Mouse (Mus musculus): ENCODE results near the gene Nos2. TPM values are rescaled to one million over a fixed set of nuclear protein-coding genes. Genes with fewer than 3 reads are reported as not detected.
A peak's percentile ranks its signal among the peaks of the same experiment; 100 is the strongest.
"Not testable (repeated sequence)": the region's sequence is repeated elsewhere in the genome, so short reads cannot be mapped to it uniquely, and the experiment has no call there.

Gene Nos2
- polyA plus RNA-seq, 1 experiment from 2014 or later, result 0.89 TPM

DNA sequence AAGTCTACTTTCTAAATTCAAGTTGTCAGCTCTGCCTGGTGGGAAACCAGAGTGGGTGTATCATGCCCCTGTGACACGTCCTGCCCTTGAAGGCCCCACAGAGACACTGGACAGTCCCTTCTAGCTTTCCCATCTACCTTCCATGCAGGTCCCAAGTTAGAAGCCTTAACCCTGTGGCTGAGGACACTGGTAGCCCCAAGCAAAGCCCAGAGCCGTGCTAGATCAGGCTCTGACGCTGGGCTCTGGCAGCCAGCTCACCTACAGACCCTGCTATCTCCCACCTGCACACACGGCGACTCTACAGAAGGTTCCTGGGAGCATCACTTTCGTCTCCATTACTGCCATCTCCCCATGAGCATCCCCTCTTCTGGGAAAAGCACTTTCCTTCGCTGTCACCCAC lies 63.0 kb downstream of the Nos2 start:
- Histone ChIP-seq H3K4me3 (no peak overlapping the region), H3K27me3 (ENCODE audit: poor library complexity, severe bottlenecking) (no peaks in the 10 kb centered on the region), H3K9me3 (no peaks in the 10 kb centered on the region), H3K27ac (no peak overlapping the region), H3K4me1 (no peaks in the 10 kb centered on the region), H3K36me3 (replicated peaks) (no peaks in the 10 kb centered on the region)
- no peak for DNase-seq (ENCODE audit: extremely low spot score, low spot score)
- WGBS, result 85% methylated on average over 7 of the region's 7 CpGs

DNA sequence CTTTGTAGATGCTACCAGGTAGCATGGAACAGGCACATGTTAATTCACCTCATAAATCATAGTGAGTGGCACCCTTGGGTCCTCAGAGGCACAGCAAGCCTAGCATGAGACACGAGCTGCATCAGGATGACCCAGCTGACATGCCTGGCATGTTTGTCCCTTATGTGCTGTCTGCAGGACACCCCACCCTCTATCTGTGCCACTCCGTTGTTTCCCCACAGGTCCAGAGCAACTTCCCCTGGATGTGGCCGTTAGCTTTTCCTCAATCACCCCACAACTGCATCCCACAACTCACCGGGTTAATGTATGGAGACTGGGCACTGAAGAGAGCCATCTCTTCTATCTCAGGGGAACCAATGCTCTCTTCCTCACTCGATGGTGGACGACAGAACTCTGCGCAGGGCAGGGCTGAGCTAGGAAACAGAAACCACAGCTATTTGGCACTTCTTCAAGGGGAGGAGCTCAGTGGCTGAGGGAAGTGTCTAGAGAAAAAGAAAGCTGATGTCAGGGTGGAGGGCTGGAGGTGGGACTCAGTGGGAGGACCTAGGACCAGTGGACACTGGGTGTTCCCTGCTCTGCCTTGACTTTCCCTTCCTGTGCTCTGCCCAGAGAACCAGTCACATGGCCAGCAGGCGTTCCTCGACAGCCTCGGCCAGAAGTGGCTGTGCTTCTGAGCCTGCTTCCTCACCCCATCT lies 64.0 kb downstream of the Nos2 start, which contains the start of gene Lgals9:
Gene Lgals9 (minus strand): TSS at position 464 of the 695 bp plus-strand sequence.
- Histone ChIP-seq H3K4me3 (no peak within 1 kb of the TSS), H3K9me3 (no peaks in the 10 kb centered on the region), H3K27ac (no peak within 1 kb of the TSS), H3K4me1 (no peaks in the 10 kb centered on the region), H3K36me3 (replicated peaks) (no peaks in the 10 kb centered on the region), H3K27me3 (ENCODE audit: poor library complexity, severe bottlenecking) (no peaks in the 10 kb centered on the region)
- no peak for DNase-seq (ENCODE audit: extremely low spot score, low spot score)
- WGBS, result 80% methylated on average over 10 of the region's 10 CpGs

DNA sequence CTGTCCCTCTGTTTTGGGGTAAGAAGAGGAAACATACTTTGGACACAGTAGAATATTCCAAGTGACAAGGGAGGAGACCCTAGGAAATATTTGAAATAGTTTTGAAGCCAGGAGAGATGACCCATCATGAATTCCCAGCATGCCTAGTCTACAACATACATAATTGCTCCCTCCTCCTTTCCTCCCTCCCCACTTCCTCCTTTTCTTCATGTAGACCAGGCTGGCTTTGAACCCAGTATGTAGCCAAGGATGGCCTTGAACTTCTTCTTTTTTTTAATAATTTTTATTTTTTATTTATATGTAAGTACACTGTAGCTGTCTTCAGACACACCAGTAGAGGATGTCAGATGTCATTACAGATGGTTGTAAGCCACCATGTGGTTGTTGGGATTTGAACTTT lies 64.9 kb downstream of the Nos2 start:
- DNase-seq (ENCODE audit: extremely low spot score, low spot score), result no peak
- peaks cover 6% of the 10 kb centered on the region for H3K9me3 ChIP-seq
- no peaks in the 10 kb centered on the region for H3K36me3 ChIP-seq (replicated peaks)
- no peaks in the 10 kb centered on the region for H3K27me3 ChIP-seq (ENCODE audit: poor library complexity, severe bottlenecking)
- H3K27ac ChIP-seq, result no peak overlapping the region
- no peaks in the 10 kb centered on the region for H3K4me1 ChIP-seq
- H3K4me3 ChIP-seq, result no peak overlapping the region

DNA sequence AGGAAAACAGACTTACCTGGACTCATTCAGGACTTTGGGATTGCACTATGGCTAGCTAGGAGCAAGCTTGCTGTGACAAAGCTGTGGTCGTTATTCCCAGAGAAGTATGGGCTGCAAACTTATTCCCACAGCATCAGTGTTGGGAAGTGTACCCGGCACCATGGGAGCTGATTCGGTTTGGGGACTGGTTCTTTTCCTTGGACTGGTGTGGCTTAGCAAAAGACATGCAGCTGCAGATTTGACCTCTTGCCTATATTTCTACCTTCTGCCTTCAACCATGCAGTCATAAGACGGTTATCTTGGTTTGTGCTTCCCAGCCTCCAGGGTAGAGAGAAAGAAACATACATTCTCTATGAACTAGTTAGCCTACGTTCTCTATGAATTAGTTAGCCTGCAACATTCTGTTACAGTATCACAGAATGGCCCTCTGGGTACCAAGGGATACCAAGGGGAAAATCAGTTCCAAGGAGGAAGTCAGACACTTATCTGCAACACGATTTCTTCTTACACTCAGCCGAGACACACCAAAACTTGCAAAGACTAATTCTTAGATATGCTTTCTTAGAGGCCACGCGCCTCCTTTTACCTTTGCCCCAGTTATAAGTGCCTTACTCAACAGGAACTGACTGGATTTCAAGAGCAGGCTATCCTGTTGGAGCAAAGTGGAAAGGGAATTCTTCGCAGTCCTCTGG lies 65.9 kb downstream of the Nos2 start:
- Histone ChIP-seq H3K9me3 (peaks cover 6% of the 10 kb centered on the region), H3K4me1 (no peaks in the 10 kb centered on the region), H3K36me3 (replicated peaks) (no peaks in the 10 kb centered on the region), H3K27ac (no peak overlapping the region), H3K27me3 (ENCODE audit: poor library complexity, severe bottlenecking) (no peaks in the 10 kb centered on the region), H3K4me3 (no peak overlapping the region)
- WGBS, result 94% methylated on average over 10 of the region's 10 CpGs
- no peak for DNase-seq (ENCODE audit: extremely low spot score, low spot score)

DNA sequence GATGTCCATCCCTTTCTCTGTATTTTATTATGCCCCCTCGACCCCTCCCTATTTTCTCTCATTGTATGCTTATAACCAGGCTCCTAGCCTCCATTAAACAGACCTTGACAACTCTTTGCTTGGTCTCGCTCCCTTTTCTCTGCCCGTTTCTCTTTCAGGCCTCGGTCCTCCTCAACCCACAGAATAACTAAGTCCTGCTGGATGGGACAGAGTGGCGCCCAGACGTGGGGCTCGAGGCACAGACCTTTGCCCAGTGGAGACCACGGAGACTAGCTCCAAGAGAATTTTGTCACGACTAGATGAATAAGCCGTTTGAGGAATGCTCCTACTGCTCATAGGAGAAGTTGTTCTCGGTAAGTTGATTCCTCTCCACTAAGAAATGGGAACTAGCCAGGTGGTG lies 68.6 kb downstream of the Nos2 start:
- peaks cover 15% of the 10 kb centered on the region for H3K9me3 ChIP-seq
- H3K27ac ChIP-seq; H3K36me3 ChIP-seq (replicated peaks); H3K4me1 ChIP-seq; H3K27me3 ChIP-seq (ENCODE audit: poor library complexity, severe bottlenecking); H3K4me3 ChIP-seq; DNase-seq (ENCODE audit: extremely low spot score, low spot score): not testable (repeated sequence)
- WGBS, result 93% methylated on average over 11 of the region's 11 CpGs

DNA sequence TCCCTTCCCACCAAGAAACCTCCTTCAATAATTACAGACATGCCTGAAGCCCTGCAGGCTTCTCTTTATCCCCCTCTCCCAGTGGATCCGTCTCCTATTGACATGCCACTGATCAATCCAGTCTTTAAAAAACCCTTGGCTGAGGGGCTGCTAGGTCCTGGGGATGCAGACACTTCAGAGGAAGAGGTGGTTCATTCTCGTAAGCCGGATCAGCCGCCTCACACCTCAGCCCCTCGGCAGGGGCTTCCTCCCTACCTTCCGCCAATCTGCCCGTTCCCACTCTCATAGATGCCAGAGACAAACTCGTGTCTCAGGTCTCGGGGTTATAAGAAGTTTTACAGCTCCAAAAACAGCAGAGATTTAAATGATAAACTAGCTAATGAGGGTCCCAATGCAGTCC lies 69.5 kb downstream of the Nos2 start:
- no peak for DNase-seq (ENCODE audit: extremely low spot score, low spot score)
- 92% methylated on average over 9 of the region's 9 CpGs for WGBS
- H3K4me3 ChIP-seq, result no peak overlapping the region
- H3K4me1 ChIP-seq, result no peaks in the 10 kb centered on the region
- no peaks in the 10 kb centered on the region for H3K36me3 ChIP-seq (replicated peaks)
- peaks cover 20% of the 10 kb centered on the region for H3K9me3 ChIP-seq
- H3K27ac ChIP-seq, result no peak overlapping the region
- no peaks in the 10 kb centered on the region for H3K27me3 ChIP-seq (ENCODE audit: poor library complexity, severe bottlenecking)

DNA sequence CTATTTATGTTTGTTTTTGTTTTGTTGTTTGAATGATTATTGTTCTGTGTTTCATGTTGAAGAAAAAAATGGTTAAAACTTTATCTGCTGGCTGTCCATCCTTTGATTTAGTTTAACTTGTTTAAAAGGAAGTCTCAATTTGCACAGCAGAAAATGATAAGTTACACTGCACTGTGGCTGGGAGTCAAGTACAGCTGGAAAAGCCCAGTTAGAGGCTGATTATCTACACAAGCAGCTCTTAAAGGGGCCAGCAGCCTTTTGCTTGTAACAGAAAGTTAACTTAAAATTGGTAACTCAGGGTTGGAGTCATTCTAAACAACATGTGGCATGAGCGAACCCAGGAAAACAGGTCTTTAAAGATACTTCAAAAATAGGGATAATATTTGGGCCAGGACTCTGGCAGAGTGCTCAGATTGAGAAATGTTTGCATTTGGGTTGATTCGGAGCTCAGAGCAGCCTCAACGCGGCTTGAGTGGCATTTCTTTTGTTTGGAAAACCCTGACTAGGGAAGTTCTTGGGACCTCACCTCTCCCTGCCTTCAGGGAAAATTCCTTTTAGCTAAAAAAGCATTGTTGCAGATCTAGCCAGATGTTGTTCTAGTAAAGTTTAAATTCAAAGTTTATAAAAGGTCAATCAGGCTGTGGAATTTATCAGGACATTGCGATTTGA lies 70.4 kb downstream of the Nos2 start:
- H3K36me3 ChIP-seq (replicated peaks); H3K4me1 ChIP-seq; H3K27me3 ChIP-seq (ENCODE audit: poor library complexity, severe bottlenecking); DNase-seq (ENCODE audit: extremely low spot score, low spot score); H3K27ac ChIP-seq; H3K4me3 ChIP-seq: not testable (repeated sequence)
- peaks cover 27% of the 10 kb centered on the region for H3K9me3 ChIP-seq
- WGBS, result 79% methylated on average over 5 of the region's 5 CpGs

DNA sequence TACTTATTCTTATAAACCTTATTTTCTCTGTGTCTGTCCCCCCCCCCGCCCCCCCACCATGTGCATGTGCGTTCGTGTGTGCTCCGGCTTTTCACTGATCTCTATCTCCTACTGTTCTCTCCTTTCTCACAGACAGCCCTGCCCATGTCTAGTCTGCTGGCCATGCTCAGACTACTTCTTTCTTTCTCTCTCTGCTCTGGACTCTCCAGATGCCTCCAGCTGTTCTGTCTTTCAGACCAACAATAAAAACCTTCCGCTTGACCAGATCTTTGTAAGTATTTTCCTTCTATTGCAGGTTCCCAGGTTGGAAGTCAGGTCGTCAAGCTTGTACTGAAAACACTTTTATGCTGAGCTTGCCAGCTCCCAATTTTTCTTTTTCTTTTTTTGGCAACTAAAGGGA lies 78.5 kb downstream of the Nos2 start:
- Histone ChIP-seq H3K9me3 (peaks cover 29% of the 10 kb centered on the region), H3K4me3 (no peak overlapping the region), H3K27me3 (ENCODE audit: poor library complexity, severe bottlenecking) (no peaks in the 10 kb centered on the region), H3K27ac (no peak overlapping the region), H3K4me1 (peaks cover 18% of the 10 kb centered on the region), H3K36me3 (replicated peaks) (no peaks in the 10 kb centered on the region)
- DNase-seq (ENCODE audit: extremely low spot score, low spot score), result no peak
- WGBS, result 44% methylated on average over 6 of the region's 6 CpGs

DNA sequence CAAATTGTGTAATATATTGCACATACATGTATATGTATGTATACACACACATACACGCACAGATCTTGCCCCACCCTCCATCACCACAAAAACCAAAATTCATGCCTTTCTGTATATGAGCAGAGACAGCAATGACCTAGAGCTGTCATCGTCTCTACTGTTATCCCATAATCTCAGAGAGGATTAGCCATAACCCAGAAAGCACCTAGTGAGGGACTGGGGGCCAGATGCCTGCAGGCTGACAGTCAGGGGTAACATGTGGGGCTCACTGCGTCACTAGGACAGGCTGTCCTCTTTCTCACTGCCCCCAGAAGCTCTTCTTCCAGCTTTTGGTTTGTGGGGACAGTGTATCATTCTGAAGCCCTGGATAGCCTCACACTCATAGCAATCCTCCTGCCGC lies 81.3 kb downstream of the Nos2 start:
- H3K4me3 ChIP-seq, result no peak overlapping the region
- peaks cover 18% of the 10 kb centered on the region for H3K4me1 ChIP-seq
- H3K36me3 ChIP-seq (replicated peaks), result no peaks in the 10 kb centered on the region
- peak overlapping the region; percentile 60; the same call in 1 of the 2 replicates for H3K27ac ChIP-seq
- peaks cover 9% of the 10 kb centered on the region for H3K9me3 ChIP-seq
- DNase-seq (ENCODE audit: extremely low spot score, low spot score), result no peak
- WGBS, result 90% methylated on average over 4 of the region's 4 CpGs
- H3K27me3 ChIP-seq (ENCODE audit: poor library complexity, severe bottlenecking), result no peaks in the 10 kb centered on the region

DNA sequence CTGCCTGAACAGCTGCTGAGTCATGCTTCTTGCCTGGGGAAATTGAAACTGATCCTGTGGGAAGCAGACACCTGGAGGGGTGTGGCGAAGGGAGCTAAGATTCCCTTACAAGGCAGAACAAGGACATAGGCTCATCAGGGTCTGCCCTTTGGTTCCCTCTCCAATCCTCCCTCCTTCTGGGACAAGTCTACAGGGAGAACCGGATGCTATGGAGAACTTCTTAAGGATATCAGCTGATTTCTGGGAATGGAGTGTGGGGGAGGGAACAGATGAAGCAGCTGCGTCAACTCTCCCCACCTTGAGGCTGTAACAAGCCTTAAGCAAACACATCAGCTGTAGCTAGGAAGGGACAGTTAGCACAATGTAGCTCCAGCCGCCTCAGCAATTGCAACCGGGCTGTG lies 82.0 kb downstream of the Nos2 start:
- Histone ChIP-seq H3K4me3 (no peak overlapping the region), H3K9me3 (peaks cover 2% of the 10 kb centered on the region), H3K4me1 (peaks cover 18% of the 10 kb centered on the region), H3K36me3 (replicated peaks) (no peaks in the 10 kb centered on the region), H3K27ac (peak overlapping the region; percentile 60), H3K27me3 (ENCODE audit: poor library complexity, severe bottlenecking) (no peaks in the 10 kb centered on the region)
- whole genome bisulfite sequencing, result 77% methylated on average over 5 of the region's 5 CpGs
- DNase-seq (ENCODE audit: extremely low spot score, low spot score), result no peak

DNA sequence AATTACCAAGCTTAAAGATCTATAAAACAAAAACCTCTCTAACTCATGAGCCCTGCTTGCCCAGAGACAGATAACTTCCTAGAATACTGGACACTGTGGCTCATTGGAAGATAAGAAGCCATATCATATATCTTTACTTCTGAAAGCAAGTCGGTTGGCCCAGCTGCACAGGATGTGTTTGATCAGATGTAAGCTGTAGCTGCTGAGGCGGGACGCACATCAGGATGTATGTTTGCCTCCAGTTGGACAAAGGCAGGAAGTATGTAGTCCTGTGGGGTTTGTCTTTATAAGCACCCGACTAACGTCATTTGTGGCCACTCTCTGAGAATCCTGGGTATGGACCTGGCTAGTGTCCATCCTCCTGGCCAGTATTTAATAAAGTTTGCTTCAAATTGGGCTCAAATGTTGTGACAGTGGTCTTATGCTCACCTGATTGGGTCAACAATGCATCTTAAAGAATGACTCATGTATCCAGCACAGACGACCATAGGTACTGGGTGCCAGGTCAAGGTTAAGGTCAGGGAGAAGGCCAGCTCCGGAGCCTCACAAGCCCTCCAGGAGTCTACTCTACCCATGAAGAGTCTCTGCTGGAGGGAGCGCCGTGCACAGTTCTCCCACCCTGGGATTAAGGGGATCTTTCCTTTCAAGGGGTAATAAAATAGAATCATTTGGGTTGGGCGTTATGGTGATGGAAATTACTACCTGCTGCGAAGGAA lies 82.6 kb downstream of the Nos2 start:
- peak overlapping the region; percentile 60; the same call in 1 of the 2 replicates for H3K27ac ChIP-seq
- no peak for DNase-seq (ENCODE audit: extremely low spot score, low spot score)
- no peak overlapping the region for H3K4me3 ChIP-seq
- peaks cover 21% of the 10 kb centered on the region for H3K4me1 ChIP-seq
- WGBS, result 82% methylated on average over 11 of the region's 11 CpGs
- no peaks in the 10 kb centered on the region; the same call in 1 of the 2 replicates for H3K9me3 ChIP-seq
- H3K36me3 ChIP-seq (replicated peaks), result no peaks in the 10 kb centered on the region
- H3K27me3 ChIP-seq (ENCODE audit: poor library complexity, severe bottlenecking), result no peaks in the 10 kb centered on the region

DNA sequence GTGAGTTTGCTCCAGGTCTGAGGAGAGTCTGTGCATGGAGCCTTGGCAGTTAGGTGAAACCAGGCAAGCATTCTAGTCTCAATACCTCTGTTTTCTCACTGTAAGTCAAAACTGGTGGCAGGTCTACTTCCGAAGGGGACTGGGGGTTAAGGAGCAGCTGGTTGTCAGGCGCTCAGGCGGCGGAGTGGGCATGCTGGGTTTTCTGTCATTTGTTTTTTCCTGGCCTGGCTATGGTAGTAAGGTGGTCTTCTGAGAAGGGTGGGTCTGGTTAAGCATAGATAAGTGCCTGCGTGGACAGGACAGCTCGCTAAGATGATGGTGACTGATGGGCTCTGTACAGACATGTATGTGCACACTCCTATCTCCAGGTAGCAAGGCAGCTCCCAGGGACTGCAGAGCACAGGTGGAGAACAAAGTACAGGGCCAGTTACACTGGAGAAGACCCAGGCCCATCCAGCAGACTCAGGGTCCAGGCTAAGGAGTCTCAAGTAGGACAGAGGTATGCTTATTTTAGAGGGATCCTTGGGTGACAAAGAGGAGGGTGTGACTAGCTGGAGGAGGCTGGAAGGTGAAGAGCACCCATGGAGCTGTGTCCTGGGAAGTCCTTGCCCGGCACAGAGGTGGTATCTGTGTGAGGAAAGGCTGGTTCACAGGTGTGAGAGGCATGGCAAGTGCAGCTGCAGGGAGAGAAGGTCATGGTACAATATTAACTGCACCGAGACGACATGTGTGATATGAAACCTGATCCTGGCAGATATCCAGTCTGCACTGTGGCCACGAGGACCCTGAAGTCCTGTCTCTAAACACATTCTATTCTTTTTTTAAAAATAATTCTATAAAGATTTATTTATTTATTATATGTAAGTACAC lies 83.4 kb downstream of the Nos2 start:
- Histone ChIP-seq H3K9me3 (no peaks in the 10 kb centered on the region), H3K36me3 (replicated peaks) (no peaks in the 10 kb centered on the region), H3K4me3 (no peak overlapping the region), H3K4me1 (peaks cover 21% of the 10 kb centered on the region), H3K27me3 (ENCODE audit: poor library complexity, severe bottlenecking) (no peaks in the 10 kb centered on the region), H3K27ac (no peak overlapping the region)
- 91% methylated on average over 10 of the region's 10 CpGs for WGBS
- no peak for DNase-seq (ENCODE audit: extremely low spot score, low spot score)

Data from forebrain, embryonic 10.5 days (tissue).